Mouse (Mus musculus) ZHBTc4 (cell line): ENCODE measurements around the gene Nr4a3.

Experiments used
- DNase-seq: peaks from one replicate; pipeline ENCODE4 v3.0.0-alpha.2; 2011; ENCODE audit warnings: low read depth, low spot score

Nr4a3 gene

GRCm38 (mm10) chr4:48050442-48050841 lies 5.5 kb downstream of the Nr4a3 start:
- no peak for DNase-seq

- peak; percentile 26 for DNase-seq
Measured at GRCm38 (mm10) chr4:48051086-48051673, 6.2 kb downstream of the Nr4a3 start.

- no peak for DNase-seq
Measured at GRCm38 (mm10) chr4:48051674-48052121, 6.7 kb downstream of the Nr4a3 start.

DNA sequence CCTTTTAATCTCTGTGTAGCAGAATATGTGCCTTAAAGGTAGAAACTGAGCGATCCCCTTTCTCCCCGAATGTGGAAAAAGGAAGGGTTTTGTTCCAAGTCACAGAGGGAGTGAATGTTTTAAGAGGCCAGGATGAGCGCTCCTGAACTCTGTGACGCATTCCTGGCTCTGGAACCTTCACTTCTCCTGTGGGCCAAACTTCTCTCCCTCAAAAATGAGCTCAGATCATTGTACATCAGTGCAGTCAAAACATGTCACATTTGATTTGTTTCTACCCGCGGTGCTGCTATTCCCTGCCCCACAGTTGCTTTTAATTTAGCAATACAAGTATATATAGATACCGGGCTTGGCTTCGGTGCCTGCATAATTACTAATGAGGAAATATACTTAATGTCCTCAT lies 16.8 kb downstream of the Nr4a3 start:
- no peak for DNase-seq

DNA sequence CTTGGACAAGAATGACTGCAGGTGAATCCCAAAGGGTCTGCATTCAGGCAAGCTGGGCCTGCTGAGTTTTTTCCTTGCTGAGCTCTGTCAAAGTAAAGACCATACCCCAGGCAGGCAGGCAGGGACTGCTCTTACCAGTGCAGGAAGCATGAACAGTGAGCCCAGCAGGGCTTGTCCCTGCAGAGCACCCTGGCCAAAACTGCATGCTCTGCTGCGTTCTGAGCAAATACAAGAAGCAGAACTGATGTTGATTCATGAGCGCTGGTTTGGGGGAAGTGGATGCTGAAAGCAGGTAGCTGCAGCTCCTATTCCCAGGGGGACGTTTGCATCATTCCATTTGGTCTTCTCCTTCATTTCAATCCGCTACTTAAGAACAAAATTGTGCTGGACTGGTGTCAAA lies 19.4 kb downstream of the Nr4a3 start:
- DNase-seq = no peak

DNA sequence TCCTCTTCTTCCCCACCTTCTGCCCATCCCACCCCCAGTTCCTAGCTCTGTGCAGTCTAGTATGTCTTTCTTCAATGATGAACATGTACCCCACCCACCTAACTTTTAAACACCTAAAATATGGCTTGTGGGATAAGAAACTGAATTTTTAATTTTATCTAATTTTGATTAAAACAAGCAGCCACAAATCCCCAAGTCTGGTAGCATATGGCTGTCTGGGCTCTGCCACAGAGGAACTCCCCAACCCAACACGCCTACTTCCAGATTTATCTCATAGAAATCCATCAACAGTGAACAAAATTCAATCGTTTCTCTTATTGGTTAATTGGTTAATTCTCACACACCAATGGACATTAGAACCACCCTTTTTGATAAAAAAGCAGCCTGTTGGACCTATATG lies 21.7 kb downstream of the Nr4a3 start:
- no peak for DNase-seq

DNA sequence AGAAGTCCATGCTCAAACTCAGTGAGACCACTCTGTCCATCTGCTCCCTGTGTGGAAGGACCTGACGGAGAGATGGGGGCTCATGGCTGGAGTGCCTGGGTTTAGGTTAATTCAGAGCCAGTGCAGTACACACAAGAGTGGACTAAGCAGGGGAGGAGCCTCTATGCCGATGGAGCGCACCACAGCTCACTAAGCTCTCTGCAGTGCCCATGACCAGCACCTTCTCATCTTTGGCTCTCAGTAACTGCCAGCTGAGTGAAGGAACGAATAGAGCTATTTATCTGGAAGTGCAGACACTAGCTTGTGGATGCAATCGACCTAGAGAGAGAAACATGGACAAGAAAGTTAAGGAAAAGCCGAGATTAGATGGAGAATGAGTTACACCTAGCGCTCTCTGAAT lies 24.2 kb downstream of the Nr4a3 start:
- DNase-seq = no peak

- no peak for DNase-seq
Measured at GRCm38 (mm10) chr4:48072006-48072405, 27.1 kb downstream of the Nr4a3 start.

DNA sequence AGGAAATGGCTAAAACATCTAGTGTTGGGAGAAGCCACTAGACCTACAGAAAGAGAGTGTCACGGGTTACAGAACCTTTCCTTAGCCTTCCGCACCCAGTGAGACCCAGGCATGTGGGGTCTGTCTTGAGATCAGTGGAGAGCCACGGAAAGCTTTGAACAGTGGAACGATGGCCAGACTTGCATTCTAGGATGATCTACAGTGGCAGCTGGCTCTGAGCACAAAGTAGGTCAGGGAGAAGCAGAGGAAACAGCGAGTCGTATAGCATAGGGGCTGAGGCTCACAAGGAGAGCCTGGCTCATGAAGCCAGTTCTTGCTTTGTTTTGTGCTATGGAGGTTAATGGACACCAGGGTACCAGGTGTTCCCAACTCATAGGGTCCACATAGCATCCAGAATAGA lies 28.4 kb downstream of the Nr4a3 start:
- no peak for DNase-seq

GRCm38 (mm10) chr4:48074451-48075240 lies 29.7 kb downstream of the Nr4a3 start:
- DNase-seq = no peak

DNA sequence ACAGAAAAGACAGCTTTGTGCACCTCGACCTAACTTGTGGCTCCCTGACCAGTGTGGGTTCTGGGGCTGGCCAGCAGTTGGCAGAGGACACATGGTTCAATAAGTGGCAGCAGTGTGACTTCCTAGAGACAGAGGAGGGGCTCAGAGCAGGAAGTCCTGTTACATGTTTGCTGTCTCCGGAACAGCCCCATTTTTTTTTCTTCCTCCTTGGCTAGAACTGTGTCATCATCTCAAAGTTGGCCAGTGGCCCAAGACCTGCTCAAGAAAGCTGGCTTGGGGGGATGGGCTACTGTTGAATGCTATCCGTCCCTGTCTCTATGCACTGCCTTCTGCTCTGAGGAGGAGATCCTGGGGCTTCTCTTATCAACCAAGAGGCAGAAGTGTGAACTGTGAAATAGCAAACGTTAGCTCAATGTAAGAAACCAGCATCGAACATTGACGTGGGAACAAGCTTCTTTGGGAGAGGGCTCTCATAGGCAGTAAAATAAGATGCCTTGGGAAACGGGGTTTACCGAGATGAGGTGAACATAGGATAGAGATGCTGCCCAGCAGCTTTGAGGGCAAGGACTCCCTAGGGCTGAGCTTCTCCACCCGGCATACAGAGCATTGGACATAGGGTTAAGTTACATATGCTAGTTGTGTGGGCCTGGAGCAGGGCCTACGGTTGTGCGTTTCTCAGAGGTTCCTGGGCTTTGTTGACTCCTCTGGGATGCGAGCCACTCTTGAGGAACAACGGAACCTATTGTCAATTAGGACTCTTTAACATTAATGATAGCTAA lies 31.9 kb downstream of the Nr4a3 start:
- DNase-seq = no peak

GRCm38 (mm10) chr4:48078213-48078612 lies 33.3 kb downstream of the Nr4a3 start:
- DNase-seq = no peak

- no peak for DNase-seq
Measured at GRCm38 (mm10) chr4:48079285-48080039, 34.5 kb downstream of the Nr4a3 start.

DNA sequence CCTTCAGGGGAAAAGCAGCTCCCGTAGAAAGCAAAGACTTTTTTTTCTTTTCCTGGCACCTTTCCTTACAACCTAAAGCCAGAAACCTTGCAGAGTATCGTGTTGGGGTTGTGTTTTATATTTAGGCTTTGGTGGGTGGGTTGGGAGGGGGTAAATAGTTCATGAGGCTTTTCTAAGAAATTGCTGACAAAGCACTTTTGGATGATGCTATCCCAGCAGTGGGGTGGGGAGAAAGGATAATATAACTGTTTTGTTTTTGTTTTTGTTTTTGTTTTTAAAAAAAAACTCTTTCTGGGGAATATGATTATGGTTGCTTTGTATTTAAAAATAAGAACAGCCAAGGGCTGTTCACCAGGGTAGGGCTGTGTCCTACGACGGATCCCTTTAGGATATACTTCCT lies 38.5 kb downstream of the Nr4a3 start:
- no peak for DNase-seq

- no peak for DNase-seq
Measured at GRCm38 (mm10) chr4:48086609-48087008, 41.7 kb downstream of the Nr4a3 start.

- peak; percentile 56 for DNase-seq
Measured at GRCm38 (mm10) chr4:48087497-48087896, 42.5 kb downstream of the Nr4a3 start.

GRCm38 (mm10) chr4:48093221-48093620 lies 48.3 kb downstream of the Nr4a3 start:
- no peak for DNase-seq

- DNase-seq = no peak
Measured at GRCm38 (mm10) chr4:48100217-48100616, 55.3 kb downstream of the Nr4a3 start.

DNA sequence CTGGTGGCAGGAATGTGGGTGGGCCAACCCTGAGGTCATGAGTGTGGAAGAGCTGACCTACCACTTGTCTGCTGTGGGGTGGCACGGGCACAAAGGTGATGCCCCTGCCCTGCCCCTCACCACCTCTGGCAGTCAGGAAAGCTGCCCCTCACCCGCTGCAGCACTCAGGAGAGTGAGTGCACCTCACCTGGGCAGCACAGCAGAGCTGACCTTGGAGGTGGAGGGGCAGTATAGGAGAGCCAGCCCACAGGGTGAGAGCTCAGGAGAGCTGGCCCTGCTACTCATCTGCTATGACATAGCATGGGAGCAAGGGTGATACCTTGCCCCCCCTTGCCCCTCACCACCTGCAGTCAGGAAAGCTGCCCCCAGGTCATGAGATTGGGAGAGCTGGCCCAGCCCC lies 57.0 kb downstream of the Nr4a3 start:
- DNase-seq = no peak

DNA sequence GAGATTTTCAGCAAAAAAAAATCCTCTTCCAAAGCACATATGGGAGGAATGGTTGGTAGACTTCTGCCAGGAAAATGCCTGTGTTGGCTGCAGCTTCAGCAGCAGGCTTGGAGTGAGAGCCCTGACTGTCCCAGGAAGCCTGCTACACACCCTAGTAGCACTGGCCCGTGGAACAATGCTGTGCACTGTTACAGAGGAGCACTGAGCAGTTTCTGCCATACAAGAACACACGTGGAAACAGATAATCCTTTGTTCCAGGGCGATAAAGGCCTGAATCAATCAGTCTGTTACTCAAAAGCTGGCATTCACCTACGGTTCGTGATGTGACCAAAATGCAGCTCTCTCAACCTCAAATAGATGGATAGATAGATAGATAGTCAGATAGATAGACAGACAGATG lies 60.4 kb downstream of the Nr4a3 start:
- no peak for DNase-seq

DNA sequence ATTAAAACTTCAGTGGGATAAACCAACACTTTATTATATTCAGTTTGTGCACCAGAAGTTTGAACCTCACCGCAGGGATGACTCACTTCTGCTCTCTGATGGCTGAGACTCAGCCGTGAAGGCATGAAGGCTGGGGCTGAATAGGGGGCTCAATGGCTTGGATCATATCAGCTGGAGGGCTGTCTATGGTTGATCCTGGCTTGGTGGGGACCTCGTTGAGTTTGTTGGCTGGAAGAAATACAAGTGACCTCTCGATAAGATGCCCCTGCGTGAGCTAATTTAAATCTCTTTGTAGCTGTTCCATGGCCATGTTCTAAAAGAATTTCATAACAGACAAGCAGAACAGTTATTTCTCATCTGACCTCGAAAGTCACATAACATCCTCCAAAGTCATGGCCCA lies 62.1 kb downstream of the Nr4a3 start:
- DNase-seq = no peak

DNA sequence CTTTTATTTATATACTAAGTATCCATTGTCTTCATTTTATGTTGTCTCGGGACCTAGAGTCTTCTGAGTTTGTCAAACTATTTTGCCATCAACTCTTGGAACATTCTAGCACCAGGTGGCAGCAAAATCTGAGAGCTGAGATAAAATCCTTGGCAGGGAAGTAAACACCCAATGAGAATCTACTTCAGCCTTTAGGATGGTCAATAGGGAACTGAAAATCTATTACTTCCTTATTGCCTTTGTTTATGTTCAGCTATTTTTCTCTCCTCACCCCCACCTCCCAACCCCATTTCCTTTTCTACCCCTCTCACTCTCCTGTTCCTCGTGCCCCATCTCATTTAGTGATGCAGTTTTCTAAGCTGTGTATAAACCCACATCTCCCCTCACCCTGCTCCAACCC lies 63.6 kb downstream of the Nr4a3 start:
- no peak for DNase-seq
